Mouse (Mus musculus): ENCODE measurements around the gene Ccl5.

DNA sequence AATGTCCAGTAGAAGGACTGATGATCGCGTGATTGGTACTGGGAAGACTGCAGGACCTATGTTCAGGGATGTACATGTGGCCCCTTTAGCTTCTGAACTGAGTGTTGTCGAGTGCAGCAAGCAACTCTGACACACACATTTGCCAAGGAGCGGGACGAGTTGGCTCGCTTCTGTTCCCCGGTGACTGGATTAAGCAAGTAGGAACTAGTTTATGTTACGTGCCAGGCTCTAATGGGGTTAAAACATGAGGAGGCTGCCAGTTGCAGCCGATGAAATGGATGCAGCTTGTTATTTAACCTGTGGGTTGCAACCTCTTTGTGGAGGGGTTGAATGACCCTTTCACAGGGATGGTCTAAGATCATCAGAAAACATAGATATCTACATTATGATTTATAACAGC, 37.7 kb upstream of the Ccl5 start:
- TF ChIP-seq ZC3H11A (IDR thresholded peaks at IDR 0.05; ENCODE audit: borderline replicate concordance, low read depth, low read length) (no peak), CHD2 (IDR thresholded peaks at IDR 0.05; ENCODE audit: low read depth, low read length) (no peak), MAFK (IDR thresholded peaks at IDR 0.05; ENCODE audit: insufficient read depth, low read depth, low read length) (no peak), HCFC1 (IDR thresholded peaks at IDR 0.05; ENCODE audit: borderline replicate concordance, insufficient read depth, low read length) (no peak), ZNF384 (IDR thresholded peaks at IDR 0.05; ENCODE audit: low read depth, low read length) (no peak)
